Mouse (Mus musculus) heart, adult 11 months (tissue): ENCODE data around the gene Zfp941.

Experiments used
- DNase-seq: peaks from one replicate; pipeline ENCODE4 v3.0.0; 2022

Zfp941 gene

GRCm38 (mm10) chr7:140821653-140822329 is at the start of gene Zfp941:
Gene Zfp941 (minus strand): TSS chr7:140822178.
- peak; percentile 90 for DNase-seq

- no peak for DNase-seq
Measured at GRCm38 (mm10) chr7:140864761-140865160, 42.8 kb upstream of the Zfp941 start.

GRCm38 (mm10) chr7:140860728-140861127 is 38.8 kb upstream of the Zfp941 start:
- no peak for DNase-seq

DNA sequence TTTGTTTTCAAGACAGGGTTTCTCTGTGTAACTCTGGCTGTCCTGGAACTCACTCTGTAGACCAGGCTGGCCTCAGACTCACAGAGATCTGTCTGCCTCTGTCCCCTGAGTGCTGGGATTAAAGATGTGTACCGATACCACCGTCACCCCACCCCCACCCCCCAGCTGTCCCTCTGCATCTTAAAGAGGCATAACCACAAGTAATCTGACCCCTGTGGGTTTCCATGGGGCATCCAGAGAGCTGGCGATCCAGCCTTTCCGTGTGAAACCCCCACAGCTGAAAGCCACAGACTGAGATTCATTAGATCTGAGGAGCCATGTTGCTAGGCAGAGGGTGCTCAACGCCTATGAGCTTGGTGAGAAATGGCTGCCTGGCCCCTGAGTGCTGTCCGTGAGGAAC is 38.0 kb upstream of the Zfp941 start:
- DNase-seq: no peak

DNA sequence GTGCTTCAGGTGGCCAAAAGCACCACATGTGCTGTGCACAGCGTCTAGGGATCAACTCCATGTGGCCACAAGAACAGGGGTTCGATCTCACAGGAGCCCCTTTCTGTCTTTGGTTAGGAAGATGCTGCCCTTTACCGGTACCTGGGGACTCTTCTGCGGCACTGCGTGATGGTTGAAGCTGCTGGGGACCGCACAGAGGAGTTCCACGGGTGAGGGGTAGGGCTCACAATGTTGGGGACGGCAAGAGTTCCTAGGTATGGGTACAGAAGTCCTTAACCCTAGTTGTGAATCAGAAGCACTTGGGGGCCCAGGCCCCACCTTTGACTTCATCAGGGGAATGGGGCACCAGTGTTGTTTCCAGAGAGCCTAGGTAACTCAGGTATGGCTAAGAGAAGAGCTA is 36.8 kb upstream of the Zfp941 start:
- no peak for DNase-seq

DNA sequence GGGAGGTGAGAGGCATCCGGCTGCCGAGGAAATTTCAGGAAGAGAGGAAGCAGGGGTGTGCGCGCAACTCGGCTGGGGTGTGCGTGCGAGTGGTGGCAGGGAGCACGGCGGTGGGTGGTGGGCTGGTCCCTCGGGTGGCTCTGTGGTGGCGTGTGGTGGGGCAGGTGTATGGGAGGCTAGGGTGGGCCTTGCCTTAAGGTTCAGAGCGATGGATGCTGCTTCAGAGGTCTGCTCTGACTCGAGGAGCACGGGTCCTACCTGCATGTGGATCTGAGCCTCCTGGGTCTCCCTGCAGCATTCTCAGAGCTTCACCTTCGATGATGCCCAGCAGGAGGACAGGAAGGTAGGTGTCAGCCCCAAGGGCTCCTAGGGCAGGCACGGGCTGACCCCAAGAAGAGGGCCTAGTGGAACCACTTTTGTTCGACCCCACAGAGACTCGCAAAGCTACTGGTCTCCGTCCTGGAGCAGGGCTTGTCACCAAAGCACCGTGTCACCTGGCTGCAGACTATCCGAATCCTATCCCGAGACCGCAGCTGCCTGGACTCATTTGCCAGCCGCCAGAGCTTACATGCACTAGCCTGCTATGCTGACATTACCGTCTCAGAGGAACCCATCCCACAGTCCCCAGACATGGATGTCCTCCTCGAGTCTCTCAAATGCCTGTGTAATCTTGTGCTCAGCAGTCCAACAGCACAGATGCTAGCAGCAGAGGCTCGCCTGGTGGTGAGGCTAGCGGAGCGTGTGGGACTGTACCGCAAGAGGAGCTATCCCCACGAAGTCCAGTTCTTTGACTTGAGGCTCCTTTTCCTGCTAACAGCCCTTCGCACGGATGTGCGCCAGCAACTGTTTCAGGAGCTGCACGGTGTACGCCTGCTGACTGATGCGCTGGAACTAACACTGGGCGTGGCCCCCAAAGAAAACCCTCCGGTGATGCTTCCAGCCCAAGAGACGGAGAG is 35.9 kb upstream of the Zfp941 start, which contains the start of gene Bet1l:
TSS of gene Bet1l (minus strand) at position 28 of the 956 bp plus-strand sequence.
- peak; percentile 92 for DNase-seq

DNA sequence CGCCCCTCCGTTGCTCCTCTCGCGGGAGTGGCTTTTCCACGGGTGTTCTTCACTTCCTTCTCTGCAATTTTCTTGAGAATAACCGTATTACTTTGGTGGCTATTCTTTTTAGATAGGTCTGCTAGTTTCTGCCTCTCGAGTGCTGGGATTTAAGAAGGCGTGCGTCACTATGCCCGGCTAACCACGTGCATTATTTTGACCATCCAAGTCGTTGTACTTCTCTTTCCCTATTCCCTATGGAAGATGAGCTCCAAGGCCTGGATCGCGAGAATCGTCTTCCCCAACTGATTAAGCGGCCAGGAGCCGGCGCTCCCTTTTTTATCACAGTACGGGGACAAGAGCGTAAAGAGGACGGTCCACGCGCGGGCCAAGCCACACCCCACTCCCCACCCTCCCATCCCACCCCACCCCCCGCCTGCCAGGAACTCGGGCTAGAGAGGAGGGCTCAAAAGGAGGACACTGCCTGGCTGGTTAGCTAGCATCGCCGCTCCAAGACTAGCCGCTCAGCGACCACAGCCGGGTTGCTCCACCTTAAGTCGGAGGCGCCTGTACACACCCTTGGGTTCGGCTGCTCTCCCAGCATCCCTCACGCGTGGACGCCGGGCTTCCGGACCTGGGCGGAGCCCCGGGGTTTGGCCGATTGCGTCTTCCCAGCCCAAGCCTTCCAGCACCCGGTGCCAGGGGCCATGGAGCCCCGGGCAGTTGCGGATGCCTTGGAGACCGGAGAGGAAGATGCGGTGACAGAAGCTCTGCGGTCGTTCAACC is 35.0 kb upstream of the Zfp941 start, which contains the start of gene Ric8a:
TSS of gene Ric8a (plus strand) at position 173 of the 765 bp plus-strand sequence.
- peak; percentile 99 for DNase-seq

GRCm38 (mm10) chr7:140855860-140856784 is 34.1 kb upstream of the Zfp941 start, which contains the start of gene Gm45785:
Gene Gm45785 (minus strand): TSS chr7:140856331.
- peak; percentile 99 for DNase-seq

DNA sequence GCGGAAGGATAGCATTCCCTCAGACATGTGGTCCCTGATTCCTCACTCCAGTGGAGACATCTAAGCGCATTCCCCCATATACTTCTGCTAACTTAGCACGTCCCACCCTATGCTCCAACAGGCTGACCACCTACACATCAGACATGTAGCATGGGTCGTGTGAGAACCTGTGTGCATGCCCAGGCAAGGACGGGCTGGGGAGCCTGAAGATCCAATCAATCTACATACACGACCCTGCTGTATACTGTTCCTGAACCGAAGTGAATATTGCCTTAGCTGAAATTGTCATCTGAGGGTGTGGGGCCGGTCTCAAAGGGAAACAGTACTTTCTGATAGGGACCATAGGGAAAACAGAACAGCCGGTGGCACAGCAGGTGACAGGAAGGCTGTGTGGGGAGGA is 33.2 kb upstream of the Zfp941 start:
- no peak for DNase-seq

DNA sequence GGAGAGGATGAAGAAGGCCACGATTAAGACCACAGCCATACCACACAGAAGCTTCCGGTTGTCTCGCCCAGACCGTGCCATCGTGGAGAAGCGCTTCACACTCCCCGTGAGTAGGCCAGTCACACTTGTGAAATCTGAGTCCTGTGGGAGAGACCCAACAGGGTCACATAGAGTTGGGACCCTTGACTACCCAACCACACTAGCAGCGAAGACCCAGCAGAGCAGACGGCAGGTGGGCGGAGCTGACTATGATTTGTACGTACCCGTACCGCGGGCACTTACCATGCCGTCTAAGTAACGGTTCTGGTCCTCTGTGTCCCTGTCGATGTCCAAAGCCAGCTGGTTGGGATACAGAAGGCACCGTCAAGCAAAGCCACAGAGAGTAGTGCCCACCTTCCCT is 32.5 kb upstream of the Zfp941 start:
- peak; percentile 88 for DNase-seq

- DNase-seq: no peak
Measured at GRCm38 (mm10) chr7:140853386-140853785, 31.4 kb upstream of the Zfp941 start.

DNA sequence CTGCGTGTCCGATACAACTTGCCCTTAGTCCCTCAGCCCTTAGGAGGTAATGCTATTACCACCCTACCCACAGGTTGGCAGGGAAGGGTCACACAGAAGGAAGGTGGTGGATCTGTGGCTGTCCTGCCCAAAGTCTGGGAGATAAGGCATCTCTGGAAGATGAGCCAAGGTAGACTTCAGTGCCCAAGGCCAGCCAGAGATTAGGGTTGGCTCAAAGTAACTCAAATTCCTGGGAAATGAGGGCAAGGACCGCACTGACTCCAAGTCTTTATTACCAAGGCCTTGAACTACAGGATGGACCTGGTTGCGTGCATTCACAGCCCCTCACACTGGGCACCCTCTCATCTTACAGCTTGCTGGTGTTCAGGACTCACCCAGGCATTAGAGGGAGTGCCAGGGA is 29.9 kb upstream of the Zfp941 start:
- no peak for DNase-seq

- peak; percentile 90 for DNase-seq
Measured at GRCm38 (mm10) chr7:140848591-140848990, 26.6 kb upstream of the Zfp941 start.

- DNase-seq: peak; percentile 90
Measured at GRCm38 (mm10) chr7:140847755-140848580, 26.0 kb upstream of the Zfp941 start, which contains the start of gene Odf3. Gene Odf3 (plus strand): TSS chr7:140847805.

GRCm38 (mm10) chr7:140846676-140847075 is 24.7 kb upstream of the Zfp941 start:
- no peak for DNase-seq

- DNase-seq: peak; percentile 92
Measured at GRCm38 (mm10) chr7:140845683-140846082, 23.7 kb upstream of the Zfp941 start.

- peak; percentile 97 for DNase-seq
Measured at GRCm38 (mm10) chr7:140844905-140845665, 23.1 kb upstream of the Zfp941 start, which contains the start of gene Scgb1c1. Gene Scgb1c1 (plus strand): TSS chr7:140845547.

- peak; percentile 84 for DNase-seq
Measured at GRCm38 (mm10) chr7:140843806-140844205, 21.8 kb upstream of the Zfp941 start.
